Mouse (Mus musculus) E14TG2a.4 (cell line): Measurements from ENCODE around the gene Rab21.

Source experiments
- H3K27me3 ChIP-seq: 2 replicates; pipeline ENCODE4 v1.6.1; 2014; ENCODE audit warnings: low read length, control low read depth; ENCODE audit not compliant: insufficient read depth
- H3K36me3 ChIP-seq: 2 replicates; pipeline ENCODE4 v1.6.1; 2014; ENCODE audit warnings: low read length, control low read depth; ENCODE audit not compliant: insufficient read depth
- H3K4me1 ChIP-seq: replicated peaks from 2 replicates; pipeline ENCODE4 v1.6.1; 2014; ENCODE audit warnings: low read depth, low read length, control low read depth
- H3K4me3 ChIP-seq: replicated peaks from 2 replicates; pipeline ENCODE4 v1.5.1; 2014; ENCODE audit warnings: mild to moderate bottlenecking, low read length
- H3K9me3 ChIP-seq: 2 replicates; pipeline ENCODE4 v1.6.1; 2014; ENCODE audit warnings: low read length, control low read depth
- CTCF ChIP-seq: conservative IDR thresholded peaks from 2 replicates; pipeline ENCODE4 v1.5.1; 2014; ENCODE audit warnings: low read length
- NANOG ChIP-seq: IDR thresholded peaks from 2 replicates; pipeline ENCODE4 v1.6.1; 2014; ENCODE audit warnings: borderline replicate concordance, low read length, mixed read lengths
- POU5F1 ChIP-seq: IDR thresholded peaks from 2 replicates; pipeline ENCODE4 v1.6.1; 2014; ENCODE audit warnings: low read length, borderline replicate concordance

Rab21 gene

DNA sequence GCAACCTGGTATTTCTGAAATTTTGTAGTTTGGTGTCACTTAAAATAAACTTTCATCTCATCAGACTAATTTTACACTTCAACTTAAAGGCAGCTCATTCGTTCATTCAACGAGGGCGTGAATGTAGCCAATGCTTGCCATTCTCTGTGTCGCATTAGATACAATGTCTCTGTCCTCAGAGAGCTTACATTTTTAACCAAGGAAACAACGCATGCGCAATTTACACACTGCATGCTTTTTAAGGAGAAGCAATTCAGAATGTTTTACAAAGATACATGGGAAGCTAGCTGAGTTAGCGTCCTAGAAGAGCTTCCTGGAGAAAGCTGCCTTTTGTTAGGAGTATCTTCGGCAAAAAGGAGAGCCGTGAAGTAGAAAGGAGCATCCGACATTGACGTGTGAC is 919 bp upstream of the Rab21 start:
- peaks cover 49% of the 10 kb centered on the region for H3K4me1 ChIP-seq
- TF ChIP-seq NANOG = no peak
- TF ChIP-seq POU5F1 = no peak
- no peak for TF ChIP-seq CTCF
- H3K27me3 ChIP-seq = 0 out of 2 replicates have a peak, but pooled peaks cover 6% of the 10 kb centered on the region
- peak overlapping the region; percentile 92 for H3K4me3 ChIP-seq
- no peaks in the 10 kb centered on the region for H3K9me3 ChIP-seq
- H3K36me3 ChIP-seq = 0 out of 2 replicates have a peak, but pooled peaks cover 10% of the 10 kb centered on the region

DNA sequence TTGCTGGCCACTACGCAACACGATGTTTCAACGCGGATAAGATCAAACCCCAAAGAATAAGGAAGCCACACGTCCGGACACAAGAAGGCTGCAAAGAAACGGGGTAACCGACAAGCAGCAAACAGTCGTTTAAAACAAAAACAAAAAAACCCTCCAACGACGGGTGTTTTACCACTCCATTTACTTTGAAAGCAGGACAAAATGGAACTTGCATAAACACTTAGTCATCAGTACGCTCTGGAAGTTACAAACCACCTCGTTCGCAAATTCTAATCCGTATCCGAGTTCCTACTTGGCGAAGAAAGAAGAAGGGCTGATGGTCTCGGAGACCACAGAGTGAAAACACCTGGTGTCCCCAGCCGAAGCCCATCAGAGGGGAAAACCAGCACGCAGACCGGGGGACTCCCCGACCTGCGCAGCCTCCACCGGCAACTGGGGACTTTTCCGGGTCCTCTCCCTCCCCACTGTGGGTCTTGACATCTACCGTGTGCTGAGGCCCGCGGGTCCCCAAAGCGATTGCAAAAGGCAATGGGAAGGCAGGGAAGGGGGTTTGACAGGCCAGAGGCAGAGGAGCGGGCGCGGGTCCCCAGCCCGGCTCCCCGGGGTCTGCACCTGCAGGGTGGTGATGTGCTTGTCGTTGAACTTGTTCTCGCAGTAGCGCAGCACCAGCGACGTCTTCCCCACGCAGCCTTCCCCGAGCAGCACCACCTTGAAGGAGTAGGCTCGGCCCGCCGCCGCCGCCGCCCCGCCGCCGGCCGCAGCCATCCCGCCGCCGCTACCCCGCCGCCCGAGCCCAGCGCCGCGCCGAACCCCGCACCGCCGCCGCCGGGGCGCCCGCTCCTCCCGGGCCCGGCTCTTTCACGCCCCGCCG is 577 bp downstream of the Rab21 start:
- TF ChIP-seq NANOG (no peak), CTCF (no peak), POU5F1 (no peak)
- Histone ChIP-seq H3K36me3 (0 out of 2 replicates have a peak, but pooled peaks cover 10% of the 10 kb centered on the region), H3K9me3 (no peaks in the 10 kb centered on the region), H3K27me3 (0 out of 2 replicates have a peak, but pooled peaks cover 6% of the 10 kb centered on the region), H3K4me3 (peak overlapping the region; percentile 92), H3K4me1 (peaks cover 57% of the 10 kb centered on the region)

DNA sequence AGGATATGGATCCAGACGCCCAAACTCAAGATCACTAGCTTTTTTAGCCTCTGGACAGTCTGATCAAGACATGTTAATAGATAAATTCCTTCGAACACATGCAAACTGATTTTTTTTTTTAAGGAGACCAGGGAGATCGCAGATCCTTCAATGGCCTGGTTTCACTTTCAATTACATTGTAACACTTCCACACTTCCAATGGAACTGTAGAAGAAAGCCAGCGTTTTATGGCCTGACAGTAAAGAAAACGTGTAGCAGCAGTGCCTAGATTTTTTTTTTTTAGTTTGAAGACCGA is 1.2 kb downstream of the Rab21 start:
- peak overlapping the region; percentile 92 for H3K4me3 ChIP-seq
- 0 out of 2 replicates have a peak, but pooled peaks cover 6% of the 10 kb centered on the region for H3K27me3 ChIP-seq
- H3K9me3 ChIP-seq = no peaks in the 10 kb centered on the region
- no peak for TF ChIP-seq NANOG
- no peak for TF ChIP-seq POU5F1
- no peak for TF ChIP-seq CTCF
- H3K36me3 ChIP-seq = 0 out of 2 replicates have a peak, but pooled peaks cover 10% of the 10 kb centered on the region
- H3K4me1 ChIP-seq = peaks cover 57% of the 10 kb centered on the region

DNA sequence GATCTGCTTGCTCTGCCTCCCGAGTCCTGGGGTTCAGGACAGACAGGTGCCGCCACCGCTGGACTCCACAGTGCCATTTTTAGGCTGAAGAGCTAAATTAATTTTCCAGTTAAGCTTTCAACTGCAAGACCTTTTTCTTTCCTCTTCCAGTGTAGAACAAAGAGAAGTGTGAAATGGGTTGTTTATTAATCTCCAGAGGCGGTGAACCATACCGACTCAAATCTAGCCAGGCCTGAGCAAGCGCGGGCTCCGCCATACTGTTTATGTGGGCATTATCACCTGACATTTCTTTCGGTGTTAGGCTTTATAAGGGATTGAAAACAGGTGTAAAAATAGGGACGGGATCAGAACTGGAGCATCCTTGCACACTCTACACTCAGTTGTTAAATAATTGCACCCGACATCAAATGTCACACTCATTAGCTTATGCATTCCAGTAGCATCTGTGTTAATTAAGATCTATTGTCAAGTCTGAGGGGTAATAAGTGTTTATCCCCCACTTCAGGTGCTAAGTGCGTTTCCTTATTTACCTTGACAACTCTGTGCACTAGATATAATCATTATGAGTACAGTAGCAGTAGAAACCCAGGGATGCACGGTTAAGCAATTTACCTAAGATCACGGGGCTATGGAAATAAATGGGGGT is 1.6 kb downstream of the Rab21 start:
- no peak for TF ChIP-seq CTCF
- no peak for TF ChIP-seq POU5F1
- TF ChIP-seq NANOG = no peak
- Histone ChIP-seq H3K4me1 (peaks cover 57% of the 10 kb centered on the region), H3K4me3 (peak overlapping the region; percentile 92; the same call in 1 of the 2 replicates), H3K27me3 (0 out of 2 replicates have a peak, but pooled peaks cover 6% of the 10 kb centered on the region), H3K36me3 (0 out of 2 replicates have a peak, but pooled peaks cover 10% of the 10 kb centered on the region), H3K9me3 (no peaks in the 10 kb centered on the region)

DNA sequence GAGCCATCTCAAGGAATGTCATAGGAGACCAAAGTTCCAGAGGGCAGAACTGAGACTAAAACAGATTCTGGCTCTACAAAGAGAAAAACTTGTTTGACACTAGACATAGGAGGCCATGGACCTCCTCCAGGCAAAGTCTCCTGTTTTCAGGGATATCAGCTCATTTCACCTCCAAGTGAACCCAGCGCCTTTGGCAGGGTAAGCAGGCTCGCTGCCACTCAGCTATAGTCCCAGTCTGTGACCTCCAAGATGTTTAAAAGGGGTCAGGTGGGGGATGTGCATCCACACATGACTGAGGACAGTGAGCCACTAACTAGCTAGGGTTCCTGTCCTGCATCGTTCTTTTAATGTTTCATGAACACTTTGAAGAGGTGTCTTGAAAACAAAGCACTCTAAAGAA is 2.7 kb downstream of the Rab21 start:
- Histone ChIP-seq H3K36me3 (0 out of 2 replicates have a peak, but pooled peaks cover 10% of the 10 kb centered on the region), H3K27me3 (0 out of 2 replicates have a peak, but pooled peaks cover 6% of the 10 kb centered on the region), H3K4me3 (no peak overlapping the region), H3K4me1 (peaks cover 57% of the 10 kb centered on the region), H3K9me3 (no peaks in the 10 kb centered on the region)
- no peak for TF ChIP-seq NANOG
- no peak for TF ChIP-seq POU5F1
- TF ChIP-seq CTCF = no peak

DNA sequence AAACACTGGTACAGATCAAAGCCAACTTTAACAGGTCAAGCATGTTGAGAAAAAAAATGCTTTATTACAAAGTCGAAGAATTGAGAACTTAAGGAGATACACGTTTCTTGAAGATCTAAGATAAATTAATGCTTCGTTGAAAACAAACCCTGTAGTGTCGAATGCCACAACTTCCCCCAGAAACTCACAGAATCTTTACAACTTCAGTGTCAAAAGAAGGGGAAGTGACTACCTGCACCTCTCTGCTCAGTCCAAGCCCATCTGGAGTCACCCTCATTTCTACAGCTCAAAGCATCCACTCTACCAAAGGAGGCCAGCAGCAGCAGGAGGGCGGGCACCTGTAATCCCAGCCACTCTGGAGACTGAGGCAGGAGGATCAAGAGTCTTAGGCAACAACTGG is 3.2 kb downstream of the Rab21 start:
- Histone ChIP-seq H3K4me3 (no peak overlapping the region), H3K36me3 (0 out of 2 replicates have a peak, but pooled peaks cover 10% of the 10 kb centered on the region), H3K9me3 (no peaks in the 10 kb centered on the region), H3K27me3 (0 out of 2 replicates have a peak, but pooled peaks cover 6% of the 10 kb centered on the region), H3K4me1 (peaks cover 56% of the 10 kb centered on the region)
- TF ChIP-seq NANOG (no peak), CTCF (no peak), POU5F1 (no peak)

DNA sequence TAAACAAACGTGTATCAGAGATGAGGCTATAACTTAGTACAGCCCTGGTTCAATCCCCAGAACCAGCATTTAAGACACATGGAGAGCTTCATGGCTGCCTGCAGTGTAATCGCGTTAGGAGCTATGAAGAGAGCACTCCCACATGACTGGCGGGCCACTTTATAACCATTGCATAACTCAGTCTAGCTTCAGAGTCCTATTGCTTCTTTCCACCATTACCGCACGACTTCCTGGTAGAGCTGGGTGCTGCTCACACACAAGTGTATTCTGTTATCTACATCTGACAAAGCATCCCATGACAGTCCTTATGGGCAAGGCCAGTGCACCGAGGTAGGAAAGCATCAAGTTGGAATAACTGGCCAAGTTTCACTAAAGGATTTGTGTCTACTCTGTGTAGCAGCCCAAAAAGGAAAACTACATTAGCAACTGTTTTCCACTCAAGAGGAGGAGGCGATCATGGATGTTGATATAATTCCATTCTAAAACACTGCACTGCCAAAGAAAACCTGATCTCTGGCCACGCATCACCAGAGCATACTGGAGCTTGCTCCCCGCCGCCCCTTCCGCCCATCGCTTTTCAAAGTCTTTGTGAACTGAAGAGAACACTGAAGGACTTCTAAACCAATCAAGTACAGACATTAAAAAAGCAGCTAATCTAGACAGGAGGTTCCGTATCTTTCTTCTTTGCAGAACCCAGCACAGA is 4.0 kb downstream of the Rab21 start:
- TF ChIP-seq POU5F1 (no peak), NANOG (no peak), CTCF (no peak)
- H3K9me3 ChIP-seq = no peaks in the 10 kb centered on the region
- no peak overlapping the region for H3K4me3 ChIP-seq
- H3K36me3 ChIP-seq = 0 out of 2 replicates have a peak, but pooled peaks cover 10% of the 10 kb centered on the region
- 0 out of 2 replicates have a peak, but pooled peaks cover 6% of the 10 kb centered on the region for H3K27me3 ChIP-seq
- peaks cover 49% of the 10 kb centered on the region for H3K4me1 ChIP-seq

DNA sequence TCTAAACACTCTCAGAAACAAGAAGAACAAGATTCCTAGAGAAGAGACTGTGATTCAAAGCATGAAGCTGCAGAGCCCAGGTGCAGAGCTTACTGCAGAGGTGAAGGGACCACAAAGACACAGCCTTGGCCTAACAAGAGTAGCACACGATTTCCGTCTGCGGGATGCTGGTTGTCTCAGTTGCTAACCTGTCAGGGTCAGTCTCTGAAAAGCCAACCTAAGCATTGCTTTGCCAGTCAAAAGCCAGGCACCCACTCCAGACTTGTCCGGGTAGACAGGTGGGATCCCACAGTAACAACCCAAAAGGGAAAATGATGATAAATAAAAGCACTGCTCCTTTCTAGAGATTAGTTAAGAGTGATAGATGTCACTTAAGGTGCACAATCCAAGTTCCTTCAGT is 6.2 kb downstream of the Rab21 start:
- TF ChIP-seq POU5F1 = no peak
- TF ChIP-seq NANOG = no peak
- TF ChIP-seq CTCF = no peak
- Histone ChIP-seq H3K9me3 (no peaks in the 10 kb centered on the region), H3K27me3 (0 out of 2 replicates have a peak, but pooled peaks cover 2% of the 10 kb centered on the region), H3K4me3 (no peak overlapping the region), H3K36me3 (0 out of 2 replicates have a peak, but pooled peaks cover 10% of the 10 kb centered on the region), H3K4me1 (peaks cover 47% of the 10 kb centered on the region)
